Mouse (Mus musculus): ENCODE measurements at regions not wholly inside any gene's neighbourhood (a gene's known extent, or its start where the extent isn't known, plus 50 kb on each side); places are given as distances from the start of the nearest gene placed in this dataset.

GRCm38 (mm10) chrX:136321692-136322091, 51.6 kb downstream of the Bex3 start:
- DNase-seq (ENCODE audit: low spot score in 2 of 2): peak in 1 of 2 experiments; percentile 48

DNA sequence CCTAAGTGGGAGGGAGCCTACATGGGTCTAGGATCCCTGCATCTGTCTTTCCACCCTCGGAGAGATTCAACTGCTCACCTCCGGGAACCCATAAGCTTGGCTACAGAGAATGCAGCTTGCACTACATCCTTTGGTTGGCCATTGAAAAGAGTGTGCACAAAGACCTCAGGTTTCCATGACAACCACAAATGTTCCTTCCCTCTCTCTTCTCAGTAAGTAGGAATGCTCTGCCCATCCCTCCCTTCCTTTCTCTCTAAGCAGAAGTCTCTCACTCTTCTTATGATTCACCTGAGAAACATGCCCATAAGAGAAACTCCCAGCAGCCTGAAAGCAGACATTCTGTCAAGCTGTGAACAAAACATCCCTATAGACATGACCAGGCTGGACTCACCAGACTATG, 95.8 kb downstream of the Bex3 start:
- DNase-seq (ENCODE audit: low spot score in 2 of 2): no peak
